Mouse (Mus musculus): ENCODE measurements around the gene Tmem179b.

DNA sequence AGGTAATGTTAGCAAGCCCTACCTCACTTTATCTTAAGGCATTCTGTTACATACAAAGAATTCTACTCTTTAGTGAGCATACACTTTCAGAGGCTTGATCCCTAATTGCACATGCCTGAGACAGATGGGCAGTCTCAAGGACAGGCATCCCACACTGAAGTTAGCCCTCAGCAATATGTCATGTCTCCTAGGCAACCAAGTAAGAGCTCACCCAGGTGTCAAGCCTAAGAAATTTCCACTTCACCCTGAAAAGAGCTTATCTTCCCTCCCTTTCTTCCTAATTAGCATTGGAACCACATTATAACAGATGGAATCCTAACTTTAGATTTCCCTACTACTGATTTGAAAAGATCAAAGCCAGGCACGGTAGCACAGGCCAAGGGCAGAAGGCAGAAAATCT, 14.9 kb upstream of the Tmem179b start:
- TF ChIP-seq CTCF (conservative IDR thresholded peaks at IDR 0.05; ENCODE audit: insufficient read depth, insufficient read length, low read depth, low read length) (no peak), POLR2A (IDR thresholded peaks at IDR 0.05; ENCODE audit: low read depth, low read length) (no peak)
